Mouse (Mus musculus): ENCODE measurements around the gene March4. TPM values are rescaled to one million over a fixed set of nuclear protein-coding genes. Genes with fewer than 3 reads are reported as not detected.

March4 gene
- polyA plus RNA-seq, 1 experiment from 2014 or later, result 0.18 TPM

DNA sequence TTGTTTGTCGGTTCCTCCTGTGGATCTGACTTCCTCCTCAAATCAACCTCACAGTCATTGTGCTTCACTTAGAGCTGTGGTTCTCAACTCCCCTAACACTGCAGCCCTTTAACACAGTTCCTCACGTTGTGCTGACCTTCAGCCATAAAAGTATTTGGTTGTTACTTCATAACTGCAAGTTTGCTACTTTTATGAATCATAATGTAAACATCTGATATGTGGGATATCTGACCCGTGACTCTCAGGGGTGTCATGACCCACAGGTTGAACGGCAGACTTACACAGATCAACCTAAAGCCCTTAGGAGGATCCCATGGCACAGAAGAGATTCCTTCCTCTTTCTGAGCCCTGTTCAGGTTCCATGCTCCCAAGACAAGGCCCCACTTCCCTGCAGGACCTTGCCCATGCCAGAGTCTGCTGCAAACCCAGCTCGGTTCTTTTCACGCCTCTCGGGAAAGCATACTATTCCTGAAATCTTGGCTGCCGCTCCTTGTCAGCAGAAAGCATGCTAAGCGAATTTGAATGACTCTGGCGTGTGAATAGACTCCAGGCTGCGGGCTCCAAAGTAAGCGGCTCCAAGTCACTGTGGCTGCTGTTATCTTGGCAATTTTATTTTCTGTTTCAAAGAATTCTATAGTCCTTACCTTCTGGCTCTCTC, 71.7 kb downstream of the March4 start:
- 41% methylated on average over 12 of the region's 12 CpGs for WGBS
- Histone ChIP-seq H3K9ac (no peak overlapping the region), H3K27me3 (replicated peaks) (no peaks in the 10 kb centered on the region), H3K4me1 (no peaks in the 10 kb centered on the region), H3K9me3 (no peaks in the 10 kb centered on the region), H3K4me3 (replicated peaks) (no peak overlapping the region), H3K27ac (no peak overlapping the region), H3K36me3 (no peaks in the 10 kb centered on the region), H3K4me2 (no peak overlapping the region)
- ATAC-seq (ENCODE audit: insufficient read depth, low FRiP score, low read depth), result no peak; the same call in 1 of the 2 replicates

DNA sequence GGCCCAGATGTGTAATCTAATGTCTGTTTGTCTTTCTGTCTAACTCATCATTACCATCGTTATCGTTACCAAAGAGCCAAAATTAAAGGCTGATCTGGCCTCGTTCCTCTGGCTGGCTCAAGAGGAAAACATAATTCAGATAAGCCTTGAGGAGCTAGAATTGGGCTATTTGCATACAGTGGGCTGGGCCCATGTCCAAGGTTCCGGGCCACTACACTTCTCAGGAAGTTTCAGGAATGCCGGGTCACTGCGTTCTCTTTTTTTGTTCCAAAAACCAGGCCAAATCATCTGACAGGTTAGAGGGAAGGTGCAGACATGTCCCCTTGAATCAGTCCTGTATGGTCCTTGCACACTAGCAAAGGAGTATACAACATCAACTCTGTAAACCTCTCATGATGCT, 74.2 kb downstream of the March4 start:
- Histone ChIP-seq H3K4me2 (no peak overlapping the region), H3K4me3 (replicated peaks) (no peak overlapping the region), H3K4me1 (no peaks in the 10 kb centered on the region), H3K9ac (no peak overlapping the region), H3K27me3 (replicated peaks) (no peaks in the 10 kb centered on the region), H3K36me3 (no peaks in the 10 kb centered on the region), H3K9me3 (no peaks in the 10 kb centered on the region), H3K27ac (no peak overlapping the region)
- ATAC-seq (ENCODE audit: insufficient read depth, low FRiP score, low read depth), result no peak
- 61% methylated on average over 6 of the region's 6 CpGs for WGBS

DNA sequence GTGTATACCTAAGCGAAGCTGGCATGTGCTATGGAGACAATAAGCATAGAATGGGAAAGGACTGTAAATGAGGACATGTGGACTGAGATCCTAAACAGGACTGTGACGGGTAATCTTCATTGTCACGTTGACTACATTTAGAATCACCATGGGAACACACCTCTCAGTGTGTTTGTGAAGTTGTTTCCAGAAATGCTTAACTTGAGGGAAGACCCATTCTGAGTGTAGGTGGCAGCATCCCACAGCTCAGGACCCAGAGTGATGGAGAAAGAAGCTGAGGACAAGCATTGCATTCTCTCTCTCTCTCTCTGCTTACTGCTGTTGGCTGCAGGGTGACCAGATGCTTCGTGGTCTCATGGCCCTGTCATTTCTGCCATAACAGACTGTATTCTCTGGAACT, 79.1 kb downstream of the March4 start:
- no peak overlapping the region for H3K9ac ChIP-seq

DNA sequence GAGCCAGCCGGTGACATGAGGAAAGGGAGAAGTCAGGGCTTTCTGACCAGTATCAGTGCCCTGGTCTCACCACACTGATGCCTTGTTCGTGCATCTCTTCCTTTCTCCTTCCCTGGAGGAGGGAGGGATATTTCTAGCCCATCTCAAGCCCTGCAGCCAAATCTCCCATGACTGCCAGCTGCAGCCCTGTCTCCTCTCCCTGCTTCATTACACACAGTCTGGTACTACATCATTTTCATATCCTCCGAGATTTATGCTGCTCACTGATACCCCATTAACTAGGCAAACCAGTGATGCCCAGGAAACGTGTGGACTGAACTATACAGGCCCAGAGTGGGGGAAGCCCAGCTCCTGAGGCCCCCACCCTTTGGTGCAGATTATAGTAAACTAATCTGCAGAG, 80.8 kb downstream of the March4 start:
- H3K27ac ChIP-seq, result no peak overlapping the region
- no peaks in the 10 kb centered on the region for H3K27me3 ChIP-seq (replicated peaks)
- H3K4me2 ChIP-seq, result no peak overlapping the region
- no peak overlapping the region for H3K9ac ChIP-seq
- ATAC-seq (ENCODE audit: insufficient read depth, low FRiP score, low read depth), result no peak
- H3K4me3 ChIP-seq (replicated peaks), result no peak overlapping the region
- 63% methylated on average over 4 of the region's 4 CpGs for WGBS
- no peaks in the 10 kb centered on the region for H3K36me3 ChIP-seq
- no peaks in the 10 kb centered on the region for H3K4me1 ChIP-seq
- no peaks in the 10 kb centered on the region for H3K9me3 ChIP-seq

More for the DNA sequence above, 79.1 kb downstream of the March4 start:
- Histone ChIP-seq H3K9me3 (no peaks in the 10 kb centered on the region), H3K27me3 (replicated peaks) (no peaks in the 10 kb centered on the region), H3K27ac (no peak overlapping the region), H3K4me3 (replicated peaks) (no peak overlapping the region), H3K36me3 (no peaks in the 10 kb centered on the region), H3K4me2 (no peak overlapping the region), H3K4me1 (no peaks in the 10 kb centered on the region)
- WGBS, result 76% methylated on average over 4 of the region's 4 CpGs
- no peak for ATAC-seq (ENCODE audit: insufficient read depth, low FRiP score, low read depth)

DNA sequence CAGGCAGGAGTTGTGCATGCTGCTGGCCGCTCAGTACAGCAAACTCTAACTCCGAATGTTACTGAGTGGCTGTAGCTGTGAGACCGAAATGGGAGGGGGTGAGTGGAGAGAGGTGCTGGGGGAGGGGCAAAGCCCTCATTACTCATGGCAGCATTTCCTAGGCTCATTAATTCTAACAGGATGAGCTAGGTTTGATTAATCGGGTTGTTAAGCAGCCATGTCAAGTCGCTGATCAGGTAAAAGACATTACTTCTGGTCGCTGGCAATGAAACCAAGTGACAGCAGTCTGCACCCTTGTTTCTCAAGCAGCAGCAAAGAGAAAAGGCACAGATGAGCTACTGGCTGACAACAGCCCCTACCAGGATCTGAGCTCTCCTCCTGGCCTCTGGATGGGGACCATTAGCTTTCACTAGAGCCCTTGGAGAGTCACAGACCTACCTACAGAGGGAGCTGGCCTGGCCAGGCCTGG, 82.0 kb downstream of the March4 start:
- Histone ChIP-seq H3K9me3 (no peaks in the 10 kb centered on the region), H3K27ac (no peak overlapping the region), H3K4me1 (no peaks in the 10 kb centered on the region), H3K4me3 (replicated peaks) (no peak overlapping the region), H3K36me3 (no peaks in the 10 kb centered on the region), H3K4me2 (no peak overlapping the region), H3K27me3 (replicated peaks) (no peaks in the 10 kb centered on the region), H3K9ac (no peak overlapping the region)
- WGBS, result 75% methylated on average over 6 of the region's 6 CpGs
- ATAC-seq (ENCODE audit: insufficient read depth, low FRiP score, low read depth), result no peak

DNA sequence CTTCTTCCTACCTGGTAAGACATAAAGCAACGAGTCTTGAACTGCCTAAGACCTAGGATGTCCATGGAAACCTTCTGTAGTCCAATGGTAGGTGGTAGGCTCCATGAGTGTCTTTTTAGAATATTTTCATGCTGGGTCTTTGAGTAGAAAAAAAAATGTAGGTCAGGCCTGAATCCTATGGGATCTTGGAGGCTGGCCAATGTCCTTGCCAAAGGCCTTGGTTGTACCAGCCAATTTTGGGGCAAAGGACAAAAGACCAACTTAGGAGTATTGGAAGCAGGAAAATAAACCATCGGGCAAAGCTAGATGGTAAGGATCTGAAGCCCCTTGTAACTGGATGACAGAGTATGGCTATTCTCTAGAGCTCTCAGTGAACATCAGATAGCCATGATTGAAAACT, 83.9 kb downstream of the March4 start:
- Histone ChIP-seq H3K4me1 (no peaks in the 10 kb centered on the region), H3K9ac (no peak overlapping the region), H3K9me3 (no peaks in the 10 kb centered on the region), H3K4me2 (no peak overlapping the region), H3K4me3 (replicated peaks) (no peak overlapping the region), H3K27me3 (replicated peaks) (no peaks in the 10 kb centered on the region), H3K27ac (no peak overlapping the region), H3K36me3 (no peaks in the 10 kb centered on the region)
- no peak for ATAC-seq (ENCODE audit: insufficient read depth, low FRiP score, low read depth)
- 80% methylated on average over 2 of the region's 2 CpGs for WGBS

DNA sequence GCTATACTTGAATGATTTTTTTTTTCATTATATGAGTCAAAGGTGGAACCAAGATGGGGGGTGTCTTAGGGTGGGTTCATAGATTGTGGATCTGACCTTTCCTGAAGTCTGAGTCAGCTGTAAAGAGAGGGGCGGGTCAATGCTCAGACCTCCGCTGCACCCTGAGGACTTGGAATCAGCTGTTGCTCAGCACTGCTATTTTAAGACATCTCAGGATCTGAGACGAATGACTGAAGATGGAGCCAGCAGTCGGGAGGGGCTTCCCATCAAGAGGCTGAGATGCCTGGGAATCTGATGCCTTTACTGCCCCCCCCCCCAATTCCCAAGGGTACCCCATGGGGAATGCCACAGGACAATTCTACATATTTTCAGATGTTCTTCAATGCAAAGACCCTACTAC, 85.9 kb downstream of the March4 start:
- no peak for ATAC-seq (ENCODE audit: insufficient read depth, low FRiP score, low read depth)
- Histone ChIP-seq H3K27me3 (replicated peaks) (no peaks in the 10 kb centered on the region), H3K27ac (no peak overlapping the region), H3K9me3 (no peaks in the 10 kb centered on the region), H3K4me3 (replicated peaks) (no peak overlapping the region), H3K4me2 (no peak overlapping the region), H3K9ac (no peak overlapping the region), H3K36me3 (no peaks in the 10 kb centered on the region), H3K4me1 (no peaks in the 10 kb centered on the region)
- 66% methylated on average over 4 of the region's 4 CpGs for WGBS

DNA sequence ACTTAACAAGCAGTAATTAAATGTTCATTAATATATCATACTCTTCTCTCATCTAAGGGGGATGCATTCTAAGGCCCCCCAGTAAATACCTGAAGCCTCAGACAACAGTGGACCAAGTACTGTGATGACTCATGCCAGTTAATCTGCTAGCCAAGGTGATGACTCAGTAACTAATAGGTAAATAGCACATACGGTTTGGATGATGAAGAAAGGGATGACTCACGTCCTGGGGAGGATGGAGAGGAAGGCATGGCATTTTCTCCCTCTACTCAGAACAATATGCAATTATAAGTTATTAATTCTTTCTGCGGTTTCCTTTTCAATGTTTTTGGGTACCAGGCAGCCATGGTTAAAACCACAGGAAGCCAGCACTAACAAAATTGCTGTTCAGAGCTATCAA, 87.0 kb downstream of the March4 start:
- no peak overlapping the region for H3K27ac ChIP-seq
- H3K9me3 ChIP-seq, result no peaks in the 10 kb centered on the region
- no peak overlapping the region for H3K4me3 ChIP-seq (replicated peaks)
- no peak overlapping the region for H3K4me2 ChIP-seq
- H3K9ac ChIP-seq, result no peak overlapping the region
- no peaks in the 10 kb centered on the region for H3K36me3 ChIP-seq
- 68% methylated on average over 3 of the region's 3 CpGs for WGBS
- no peaks in the 10 kb centered on the region for H3K4me1 ChIP-seq
- H3K27me3 ChIP-seq (replicated peaks), result no peaks in the 10 kb centered on the region
- no peak for ATAC-seq (ENCODE audit: insufficient read depth, low FRiP score, low read depth)

DNA sequence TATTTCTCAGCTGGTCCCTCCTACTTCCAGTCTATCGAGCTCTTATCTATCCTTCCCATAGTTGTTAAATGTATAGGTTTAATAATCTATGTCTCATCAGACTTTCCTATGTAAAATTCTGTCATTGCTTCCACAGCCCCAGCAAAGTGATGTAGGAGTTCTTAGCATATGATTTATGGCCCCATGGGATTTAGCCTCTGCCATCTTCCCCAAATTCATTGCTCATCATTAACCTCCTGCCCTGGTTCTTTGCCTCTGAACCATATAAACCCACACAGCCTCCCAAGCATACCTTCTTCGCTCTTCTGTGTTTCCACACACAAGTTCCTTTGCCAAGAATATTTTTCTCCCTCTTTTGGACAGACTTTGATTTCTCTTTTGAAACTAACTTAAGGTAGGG, 94.0 kb downstream of the March4 start:
- no peaks in the 10 kb centered on the region for H3K4me1 ChIP-seq
- WGBS, result 79% methylated on average over 2 of the region's 2 CpGs
- H3K27ac ChIP-seq, result no peak overlapping the region
- H3K36me3 ChIP-seq, result no peaks in the 10 kb centered on the region
- ATAC-seq (ENCODE audit: insufficient read depth, low FRiP score, low read depth), result no peak
- no peaks in the 10 kb centered on the region for H3K9me3 ChIP-seq
- H3K4me2 ChIP-seq, result no peak overlapping the region
- no peaks in the 10 kb centered on the region for H3K27me3 ChIP-seq (replicated peaks)
- no peak overlapping the region for H3K4me3 ChIP-seq (replicated peaks)
- H3K9ac ChIP-seq, result no peak overlapping the region

DNA sequence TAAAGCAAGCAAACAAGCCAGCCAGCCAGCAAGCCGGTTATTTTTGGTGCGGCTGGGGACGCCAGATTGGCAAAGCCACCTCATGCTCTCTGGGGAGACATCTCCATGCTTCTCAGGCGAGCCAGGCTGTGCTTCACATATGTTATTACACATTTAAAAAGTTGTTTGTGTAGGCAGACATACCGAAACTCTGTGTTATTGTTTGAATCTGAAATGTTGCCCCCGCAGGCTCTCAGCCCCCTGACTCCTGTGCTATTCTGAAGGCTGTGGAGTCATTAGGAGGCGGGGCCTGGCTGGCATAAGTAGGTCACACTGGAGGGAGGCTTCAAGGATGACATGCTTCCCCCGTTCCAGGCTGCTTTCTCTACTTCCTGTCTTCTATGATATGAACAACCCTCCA, 97.6 kb downstream of the March4 start:
- no peak overlapping the region for H3K4me3 ChIP-seq (replicated peaks)
- H3K36me3 ChIP-seq, result no peaks in the 10 kb centered on the region
- WGBS, result 72% methylated on average over 8 of the region's 8 CpGs
- ATAC-seq (ENCODE audit: insufficient read depth, low FRiP score, low read depth), result no peak
- no peak overlapping the region for H3K4me2 ChIP-seq
- no peak overlapping the region for H3K9ac ChIP-seq
- no peaks in the 10 kb centered on the region for H3K4me1 ChIP-seq
- no peak overlapping the region for H3K27ac ChIP-seq
- H3K27me3 ChIP-seq (replicated peaks), result no peaks in the 10 kb centered on the region
- H3K9me3 ChIP-seq, result no peaks in the 10 kb centered on the region

DNA sequence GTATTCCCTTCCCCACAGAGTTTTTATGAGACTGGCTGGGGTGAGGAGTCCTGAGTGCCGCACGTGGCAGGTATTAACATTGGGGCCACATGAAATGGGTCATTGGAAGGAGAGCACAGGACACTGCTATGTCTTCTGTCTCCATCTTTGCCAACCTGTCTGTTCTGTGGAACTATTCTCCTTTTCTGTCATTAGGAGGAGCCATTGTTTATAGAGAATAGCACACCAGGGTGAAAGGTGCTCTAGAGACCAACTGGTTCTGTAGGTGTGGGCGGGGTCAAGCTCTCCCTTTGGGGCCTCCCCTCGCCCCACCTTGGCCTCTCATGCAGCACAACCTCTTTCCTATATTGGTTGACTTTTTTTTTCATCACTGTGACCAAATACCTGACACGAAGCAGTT, 99.8 kb downstream of the March4 start:
- H3K36me3 ChIP-seq, result no peaks in the 10 kb centered on the region
- no peak overlapping the region for H3K9ac ChIP-seq
- WGBS, result 79% methylated on average over 5 of the region's 5 CpGs
- no peak overlapping the region for H3K4me2 ChIP-seq
- no peaks in the 10 kb centered on the region for H3K4me1 ChIP-seq
- no peaks in the 10 kb centered on the region for H3K27me3 ChIP-seq (replicated peaks)
- ATAC-seq (ENCODE audit: insufficient read depth, low FRiP score, low read depth), result no peak
- H3K4me3 ChIP-seq (replicated peaks), result no peak overlapping the region
- no peak overlapping the region for H3K27ac ChIP-seq
- no peaks in the 10 kb centered on the region for H3K9me3 ChIP-seq

DNA sequence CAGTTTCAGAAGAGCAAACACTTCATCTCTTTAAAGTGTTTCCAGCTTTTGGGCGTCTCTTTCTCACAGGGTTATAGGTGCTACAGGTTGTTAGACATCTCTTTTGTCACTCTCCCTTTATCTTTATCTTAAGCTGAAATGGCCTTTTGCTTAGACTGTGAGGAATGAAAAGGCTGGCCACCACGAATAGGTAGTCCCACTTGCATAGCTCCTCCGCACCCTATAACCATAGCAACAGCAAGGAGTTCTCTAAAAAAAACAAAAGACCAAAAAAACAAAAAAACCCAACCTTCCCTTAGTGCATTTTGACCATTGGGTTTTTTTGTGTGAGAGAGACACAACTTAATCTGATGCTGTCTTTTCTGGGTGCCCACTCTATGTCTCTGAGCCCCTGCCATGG, 102.2 kb downstream of the March4 start:
- Histone ChIP-seq H3K4me3 (replicated peaks) (no peak overlapping the region), H3K36me3 (no peaks in the 10 kb centered on the region), H3K27me3 (replicated peaks) (no peaks in the 10 kb centered on the region), H3K9ac (no peak overlapping the region), H3K27ac (no peak overlapping the region), H3K4me1 (no peaks in the 10 kb centered on the region), H3K9me3 (no peaks in the 10 kb centered on the region), H3K4me2 (no peak overlapping the region)
- WGBS, result 59% methylated on average over 3 of the region's 3 CpGs
- no peak for ATAC-seq (ENCODE audit: insufficient read depth, low FRiP score, low read depth)

DNA sequence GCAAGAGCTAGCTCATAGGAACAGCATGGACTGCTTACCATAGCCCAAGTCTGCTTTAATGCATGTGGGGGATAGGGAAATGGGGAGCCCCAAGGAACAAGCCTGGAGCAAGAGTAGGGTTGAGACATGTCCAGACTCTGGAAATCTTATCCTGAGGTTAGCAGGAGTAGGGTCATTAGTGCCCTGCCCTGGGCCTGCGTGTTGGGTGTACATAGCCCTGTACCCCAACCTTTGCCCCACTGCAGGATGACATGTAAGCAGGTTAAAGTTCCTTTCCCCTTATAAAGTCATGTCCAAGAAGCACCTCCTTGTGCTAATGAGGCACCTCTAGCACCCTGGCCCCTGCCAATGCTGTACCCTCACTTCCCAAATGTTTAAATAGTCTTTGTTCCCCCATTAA, 104.2 kb downstream of the March4 start:
- H3K4me3 ChIP-seq (replicated peaks), result no peak overlapping the region
- no peaks in the 10 kb centered on the region for H3K4me1 ChIP-seq
- H3K9me3 ChIP-seq, result no peaks in the 10 kb centered on the region
- no peaks in the 10 kb centered on the region for H3K36me3 ChIP-seq
- no peak overlapping the region for H3K9ac ChIP-seq
- 86% methylated on average over 1 of the region's 1 CpGs for WGBS
- ATAC-seq (ENCODE audit: insufficient read depth, low FRiP score, low read depth), result no peak
- H3K4me2 ChIP-seq, result no peak overlapping the region
- no peak overlapping the region for H3K27ac ChIP-seq
- H3K27me3 ChIP-seq (replicated peaks), result no peaks in the 10 kb centered on the region
